ENCODE assay signal across 9 mouse cellular contexts in genomic region chr4:117495869-117496401, GRCm38 (mm10). TPM values are rescaled to one million over a fixed set of nuclear protein-coding genes. Genes with fewer than 3 reads are reported as not detected.
A peak's percentile ranks its signal among the peaks of the same experiment; 100 is the strongest.
DNase-seq lines count a peak whose midpoint lies in the region; ATAC-seq lines count a peak whose summit lies in the region.
"Had no signal": no experiment of that assay in that cellular context is flagged by ENCODE, and none has a peak within 500 bp of the region (broad histone marks: within the 10 kb centered on the region; RNA-seq: fewer than 3 reads in every experiment).

No protein-coding gene starts in this region.

- H3K4me1 ChIP-seq in embryonic facial prominence, embryonic 12.5 days = peaks cover 24% of the 10 kb centered on the region
- H3K4me1 ChIP-seq in hindbrain, embryonic 16.5 days (ENCODE audit: control insufficient read depth, insufficient read depth, low read depth, low read length) = peaks cover 29% of the 10 kb centered on the region
- H3K4me1 ChIP-seq in midbrain, embryonic 14.5 days (ENCODE audit: control insufficient read depth, insufficient read depth, low read length) = peaks cover 21% of the 10 kb centered on the region

- peaks cover 47% of the 10 kb centered on the region for H3K27me3 ChIP-seq in embryonic facial prominence, embryonic 12.5 days
- peaks cover 18% of the 10 kb centered on the region for H3K27me3 ChIP-seq in hindbrain, embryonic 16.5 days (replicated peaks; ENCODE audit: control insufficient read depth, insufficient read depth, low read length)
- peaks cover 49% of the 10 kb centered on the region for H3K27me3 ChIP-seq in midbrain, embryonic 14.5 days (ENCODE audit: control insufficient read depth, insufficient read depth, low read length)

- H3K9ac ChIP-seq in embryonic facial prominence, embryonic 12.5 days = peak overlapping the region; percentile 52
- H3K9ac ChIP-seq in hindbrain, embryonic 16.5 days (ENCODE audit: low read depth, low read length) = peak overlapping the region; percentile 66
- peak overlapping the region; percentile 54 for H3K9ac ChIP-seq in midbrain, embryonic 14.5 days (replicated peaks; ENCODE audit: low read length)

- H3K9me3 ChIP-seq in embryonic facial prominence, embryonic 12.5 days = no peaks in the 10 kb centered on the region
- no peaks in the 10 kb centered on the region for H3K9me3 ChIP-seq in hindbrain, embryonic 16.5 days (ENCODE audit: control insufficient read depth, low read length)
- no peaks in the 10 kb centered on the region for H3K9me3 ChIP-seq in midbrain, embryonic 14.5 days (ENCODE audit: control insufficient read depth, low read length)

- no peak overlapping the region for H3K27ac ChIP-seq in embryonic facial prominence, embryonic 12.5 days
- peak overlapping the region; percentile 72 for H3K27ac ChIP-seq in hindbrain, embryonic 16.5 days (ENCODE audit: low read depth, low read length)
- peak overlapping the region; percentile 81 for H3K27ac ChIP-seq in midbrain, embryonic 14.5 days (replicated peaks; ENCODE audit: low read depth, low read length)

- peak overlapping the region; percentile 94 for H3K4me2 ChIP-seq in embryonic facial prominence, embryonic 12.5 days (replicated peaks)
- H3K4me2 ChIP-seq in hindbrain, embryonic 16.5 days (ENCODE audit: low read length) = peak overlapping the region; percentile 75
- H3K4me2 ChIP-seq in midbrain, embryonic 14.5 days (ENCODE audit: low read length) = peak overlapping the region; percentile 77

- ATAC-seq in embryonic facial prominence, embryonic 12.5 days (ENCODE audit: insufficient number of reproducible peaks, insufficient read depth, low FRiP score, low TSS enrichment) = 0 out of 2 replicates have a peak, but pooled peaks have one; percentile 35
- ATAC-seq in hindbrain, embryonic 16.5 days = peak; percentile 27; the same call in 1 of the 2 replicates
- ATAC-seq in midbrain, embryonic 14.5 days (ENCODE audit: low FRiP score, low TSS enrichment) = no peak
- no peak for ATAC-seq in activated CD4-positive, CD25-positive, alpha-beta regulatory T cell, adult 4 months

- peak overlapping the region; percentile 45 for H3K4me3 ChIP-seq in embryonic facial prominence, embryonic 12.5 days
- H3K4me3 ChIP-seq in hindbrain, embryonic 16.5 days (ENCODE audit: low read length) = peak overlapping the region; percentile 47
- H3K4me3 ChIP-seq in midbrain, embryonic 14.5 days (replicated peaks; ENCODE audit: low read depth, low read length) = peak overlapping the region; percentile 48

- H3K36me3 ChIP-seq in embryonic facial prominence, embryonic 12.5 days = no peaks in the 10 kb centered on the region
- H3K36me3 ChIP-seq in hindbrain, embryonic 16.5 days (ENCODE audit: control insufficient read depth, insufficient read depth, low read length) = no peaks in the 10 kb centered on the region
- no peaks in the 10 kb centered on the region for H3K36me3 ChIP-seq in midbrain, embryonic 14.5 days (ENCODE audit: control insufficient read depth, insufficient read depth, low read length)
- H3K36me3 ChIP-seq: G1E had no signal

- under 1% methylated on average over 33 of the region's 33 CpGs for WGBS in embryonic facial prominence, embryonic 12.5 days
- WGBS in hindbrain, embryonic 16.5 days = 0% methylated on average over 33 of the region's 33 CpGs
- WGBS in midbrain, embryonic 14.5 days = under 1% methylated on average over 33 of the region's 33 CpGs

- peak; percentile 16 to 28 for DNase-seq in gastrocnemius, postnatal 4 days (ENCODE audit: low spot score in 2 of 2)
- DNase-seq in gastrocnemius, adult 8-10 months (ENCODE audit: low spot score in 2 of 2) = no peak
- DNase-seq in B cell, adult 2 months = peak; percentile 30 to 43
- DNase-seq in midbrain, embryonic 14.5 days = peak; percentile 51
- no peak for DNase-seq in spleen, postnatal 14 days (ENCODE audit: low spot score in 2 of 2)

RNA-seq across cellular contexts. Expression of gene Rnf220, which starts 0.9 kb away (rescaled TPM):
- total RNA-seq in gastrocnemius, postnatal 4 days (2021) = 10 to 100 TPM; 65.9 to 69.9 TPM
- total RNA-seq in gastrocnemius, adult 8-10 months (2022) = 10 to 100 TPM; 51.7 to 56.6 (median 52.0) TPM
- 106 and 107 TPM in 2 replicates for polyA plus RNA-seq in embryonic facial prominence, embryonic 12.5 days (2016; fragmentation: Nextera tagmentation; extraction: Ambion mirVana)
- 109 and 114 TPM in 2 replicates for polyA plus RNA-seq in hindbrain, embryonic 16.5 days (2015; fragmentation: Nextera tagmentation; extraction: Ambion mirVana)
- polyA plus RNA-seq in midbrain, embryonic 14.5 days (2014; fragmentation: Nextera tagmentation; extraction: Ambion mirVana) = 103 and 110 TPM in 2 replicates
- 10 to 100 TPM; 14.1 to 19.8 TPM for polyA plus RNA-seq in activated CD4-positive, CD25-positive, alpha-beta regulatory T cell, adult 4 months (2017; shearing (Covaris generic))

RNA-seq across cellular contexts. Expression of gene Eri3, which starts 54.2 kb away (rescaled TPM):
- 100 to 1,000 TPM in 1 of 2 experiments, 10 to 100 TPM in 1; 98.8 to 101 TPM for total RNA-seq in gastrocnemius, postnatal 4 days (2021)
- 100 to 1,000 TPM; 104 to 131 (median 119) TPM for total RNA-seq in gastrocnemius, adult 8-10 months (2022)
- polyA plus RNA-seq in embryonic facial prominence, embryonic 12.5 days (2016; fragmentation: Nextera tagmentation; extraction: Ambion mirVana) = 172 and 173 TPM in 2 replicates
- polyA plus RNA-seq in hindbrain, embryonic 16.5 days (2015; fragmentation: Nextera tagmentation; extraction: Ambion mirVana) = 254 and 276 TPM in 2 replicates
- 267 and 284 TPM in 2 replicates for polyA plus RNA-seq in midbrain, embryonic 14.5 days (2014; fragmentation: Nextera tagmentation; extraction: Ambion mirVana)
- 10 to 100 TPM; 40.9 to 47.1 TPM for polyA plus RNA-seq in activated CD4-positive, CD25-positive, alpha-beta regulatory T cell, adult 4 months (2017; shearing (Covaris generic))

Comparison
In these comparisons a context has a peak if more than half of its experiments do, and no peak if none do; other contexts are left out.
1. DNase-seq: peak in gastrocnemius, postnatal 4 days (2 of 2), B cell, adult 2 months (2 of 2) and midbrain, embryonic 14.5 days (single experiment); none in gastrocnemius, adult 8-10 months (0 of 2) and spleen, postnatal 14 days (0 of 2).
2. ATAC-seq: peak in embryonic facial prominence, embryonic 12.5 days (single experiment) and hindbrain, embryonic 16.5 days (single experiment); none in midbrain, embryonic 14.5 days (single experiment) and activated CD4-positive, CD25-positive, alpha-beta regulatory T cell, adult 4 months (single experiment).
3. Peak in every context shown above with its lines, with median percentiles within 50 percentile points of each other: H3K4me2 ChIP-seq, H3K4me3 ChIP-seq and H3K9ac ChIP-seq.